Mouse (Mus musculus) retina, postnatal 7 days (tissue): Measurements from ENCODE around the gene Itpr2.

Source experiments
- DNase-seq: peaks from one replicate; pipeline ENCODE4 v3.0.0-alpha.2; 2012; ENCODE audit warnings: low read depth, low spot score

Gene Itpr2

GRCm38 (mm10) chr6:146509891-146510290 lies 7.9 kb upstream of the Itpr2 start:
- no peak for DNase-seq

GRCm38 (mm10) chr6:146504459-146504858 lies 2.4 kb upstream of the Itpr2 start:
- no peak for DNase-seq

- no peak for DNase-seq
These were observed 833 bp upstream of the Itpr2 start for GRCm38 (mm10) chr6:146502856-146503255.

- DNase-seq: no peak
These were observed 632 bp downstream of the Itpr2 start for GRCm38 (mm10) chr6:146501316-146501865.

- no peak for DNase-seq
These were observed 1.3 kb downstream of the Itpr2 start for GRCm38 (mm10) chr6:146500771-146501170.

GRCm38 (mm10) chr6:146500206-146500605 lies 1.8 kb downstream of the Itpr2 start:
- no peak for DNase-seq

- DNase-seq: no peak
These were observed 2.5 kb downstream of the Itpr2 start for GRCm38 (mm10) chr6:146499566-146499965.

GRCm38 (mm10) chr6:146498416-146498815 lies 3.6 kb downstream of the Itpr2 start:
- DNase-seq: no peak

- no peak for DNase-seq
These were observed 4.2 kb downstream of the Itpr2 start for GRCm38 (mm10) chr6:146497866-146498265.

- DNase-seq: no peak
These were observed 4.6 kb downstream of the Itpr2 start for GRCm38 (mm10) chr6:146497435-146497834.

- DNase-seq: no peak
These were observed 10.3 kb downstream of the Itpr2 start for GRCm38 (mm10) chr6:146491680-146492079.

- DNase-seq: no peak
These were observed 11.5 kb downstream of the Itpr2 start for GRCm38 (mm10) chr6:146490416-146490960.

- DNase-seq: no peak
These were observed 12.2 kb downstream of the Itpr2 start for GRCm38 (mm10) chr6:146489841-146490240.

- DNase-seq: no peak
These were observed 13.3 kb downstream of the Itpr2 start for GRCm38 (mm10) chr6:146488749-146489148.

GRCm38 (mm10) chr6:146487079-146487478 lies 14.9 kb downstream of the Itpr2 start:
- DNase-seq: no peak

- DNase-seq: no peak
These were observed 15.9 kb downstream of the Itpr2 start for GRCm38 (mm10) chr6:146486073-146486472.

GRCm38 (mm10) chr6:146481441-146481840 lies 20.6 kb downstream of the Itpr2 start:
- DNase-seq: no peak

GRCm38 (mm10) chr6:146480925-146481324 lies 21.1 kb downstream of the Itpr2 start:
- no peak for DNase-seq

GRCm38 (mm10) chr6:146478888-146479683 lies 22.9 kb downstream of the Itpr2 start:
- DNase-seq: no peak

- DNase-seq: no peak
These were observed 25.2 kb downstream of the Itpr2 start for GRCm38 (mm10) chr6:146476865-146477264.

GRCm38 (mm10) chr6:146474166-146474565 lies 27.9 kb downstream of the Itpr2 start:
- no peak for DNase-seq

GRCm38 (mm10) chr6:146473216-146473955 lies 28.6 kb downstream of the Itpr2 start:
- no peak for DNase-seq
